Comparison of ENCODE assay signal across 29 mouse cellular contexts in the genomic region with DNA sequence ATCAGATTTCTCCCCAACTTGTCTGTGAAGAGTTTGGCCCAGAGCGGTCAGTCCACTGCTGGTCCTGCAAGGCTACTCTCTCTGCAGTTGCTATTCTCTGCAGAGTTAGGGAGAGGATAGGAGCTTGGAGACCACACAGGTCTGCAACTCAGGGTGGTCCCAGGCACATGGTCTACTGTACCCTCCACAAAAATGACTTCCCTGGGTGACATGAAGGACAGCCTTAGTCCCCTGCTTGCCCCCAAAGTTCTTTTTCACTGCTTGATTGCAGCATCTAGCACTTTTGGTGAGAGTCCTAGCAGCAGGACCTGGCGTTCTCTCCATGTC.
DNase-seq lines count a peak whose midpoint lies in the region; ATAC-seq and TF ChIP-seq lines count a peak whose summit lies in the region.
"Had no signal": no experiment of that assay in that cellular context is flagged by ENCODE, and none has a peak within 500 bp of the region (broad histone marks: within the 10 kb centered on the region; RNA-seq: fewer than 3 reads in every experiment).

No protein-coding gene starts in this region.

- H3K27ac ChIP-seq in heart, embryonic 13.5 days (replicated peaks), result peak overlapping the region; percentile 30; the same call in 1 of the 2 replicates
- no peak overlapping the region for H3K27ac ChIP-seq in heart, adult 2 months
- H3K27ac ChIP-seq in lung, embryonic 16.5 days (ENCODE audit: low read length), result peak overlapping the region; percentile 88
- peak overlapping the region; percentile 81 for H3K27ac ChIP-seq in embryonic facial prominence, embryonic 12.5 days
- peak overlapping the region; percentile 67 for H3K27ac ChIP-seq in limb, embryonic 13.5 days
- H3K27ac ChIP-seq in cerebellum, adult 2 months (ENCODE audit: insufficient read depth, low read length), result no peak overlapping the region
- H3K27ac ChIP-seq: forebrain, embryonic 15.5 days; heart, embryonic 15.5 days; hindbrain, embryonic 15.5 days; liver, embryonic 12.5 days; neural tube, embryonic 12.5 days had no signal

- no peak overlapping the region for H3K4me2 ChIP-seq in heart, embryonic 13.5 days
- no peak overlapping the region for H3K4me2 ChIP-seq in lung, embryonic 16.5 days (ENCODE audit: low read depth, low read length)
- no peak overlapping the region for H3K4me2 ChIP-seq in embryonic facial prominence, embryonic 12.5 days (replicated peaks)
- H3K4me2 ChIP-seq in limb, embryonic 13.5 days (replicated peaks), result peak overlapping the region; percentile 43; the same call in 1 of the 2 replicates
- H3K4me2 ChIP-seq: forebrain, embryonic 15.5 days; heart, embryonic 15.5 days; hindbrain, embryonic 15.5 days; liver, embryonic 12.5 days; neural tube, embryonic 12.5 days had no signal

- no peak overlapping the region for H3K4me3 ChIP-seq in heart, embryonic 13.5 days
- H3K4me3 ChIP-seq in heart, adult 2 months, result no peak overlapping the region
- no peak overlapping the region for H3K4me3 ChIP-seq in lung, embryonic 16.5 days (ENCODE audit: low read length)
- no peak overlapping the region for H3K4me3 ChIP-seq in embryonic facial prominence, embryonic 12.5 days
- no peak overlapping the region for H3K4me3 ChIP-seq in limb, embryonic 13.5 days
- no peak overlapping the region for H3K4me3 ChIP-seq in cerebellum, adult 2 months (replicated peaks; ENCODE audit: insufficient read depth, low read depth, low read length)
- H3K4me3 ChIP-seq: forebrain, embryonic 15.5 days; heart, embryonic 15.5 days; hindbrain, embryonic 15.5 days; liver, embryonic 12.5 days; neural tube, embryonic 12.5 days had no signal

- WGBS in heart, embryonic 13.5 days, result 52% methylated on average over 2 of the region's 2 CpGs
- WGBS in heart, adult 2 months, result 76% methylated on average over 2 of the region's 2 CpGs
- WGBS in lung, embryonic 16.5 days, result 36% methylated on average over 2 of the region's 2 CpGs
- whole genome bisulfite sequencing in embryonic facial prominence, embryonic 12.5 days, result 36% methylated on average over 2 of the region's 2 CpGs
- WGBS in limb, embryonic 13.5 days, result 47% methylated on average over 2 of the region's 2 CpGs
- 92% methylated on average over 2 of the region's 2 CpGs for WGBS in cerebellum, adult 2 months

- H3K79me2 ChIP-seq in heart, adult 2 months (replicated peaks; ENCODE audit: control insufficient read depth, insufficient read depth, low read length), result no peaks in the 10 kb centered on the region

- H3K27me3 ChIP-seq in heart, embryonic 13.5 days (replicated peaks), result no peaks in the 10 kb centered on the region
- H3K27me3 ChIP-seq in heart, adult 2 months (ENCODE audit: control insufficient read depth, insufficient read depth, low read length), result no peaks in the 10 kb centered on the region
- H3K27me3 ChIP-seq in lung, embryonic 16.5 days (ENCODE audit: control insufficient read depth, insufficient read depth, low read depth, low read length), result no peaks in the 10 kb centered on the region
- H3K27me3 ChIP-seq in embryonic facial prominence, embryonic 12.5 days, result no peaks in the 10 kb centered on the region
- no peaks in the 10 kb centered on the region for H3K27me3 ChIP-seq in limb, embryonic 13.5 days
- H3K27me3 ChIP-seq in cerebellum, adult 2 months (ENCODE audit: control insufficient read depth, insufficient read depth, low read length), result no peaks in the 10 kb centered on the region
- H3K27me3 ChIP-seq: forebrain, embryonic 15.5 days; heart, embryonic 15.5 days; hindbrain, embryonic 15.5 days; liver, embryonic 12.5 days; neural tube, embryonic 12.5 days had no signal

- TF ChIP-seq CTCF in heart, adult 2 months (IDR thresholded peaks at IDR 0.05), result no peak
- TF ChIP-seq CTCF in cerebellum, adult 2 months (IDR thresholded peaks at IDR 0.05; ENCODE audit: borderline replicate concordance, insufficient read depth, low read depth, low read length), result no peak

- intact Hi-C loops in heart, adult 2 months (cut with DNase I), result no loop called here

- H3K4me1 ChIP-seq in heart, embryonic 13.5 days, result peaks cover 8% of the 10 kb centered on the region; the same call in 1 of the 2 replicates
- no peaks in the 10 kb centered on the region for H3K4me1 ChIP-seq in heart, adult 2 months (ENCODE audit: control insufficient read depth, insufficient read depth, low read length)
- peaks cover 11% of the 10 kb centered on the region for H3K4me1 ChIP-seq in lung, embryonic 16.5 days (replicated peaks; ENCODE audit: control insufficient read depth, insufficient read depth, low read length)
- peaks cover 26% of the 10 kb centered on the region for H3K4me1 ChIP-seq in embryonic facial prominence, embryonic 12.5 days
- H3K4me1 ChIP-seq in limb, embryonic 13.5 days, result peaks cover 41% of the 10 kb centered on the region
- peaks cover 11% of the 10 kb centered on the region; the same call in 1 of the 2 replicates for H3K4me1 ChIP-seq in cerebellum, adult 2 months (ENCODE audit: control insufficient read depth, insufficient read depth, low read length)
- H3K4me1 ChIP-seq: forebrain, embryonic 15.5 days; heart, embryonic 15.5 days; hindbrain, embryonic 15.5 days; liver, embryonic 12.5 days had no signal

- no peak for TF ChIP-seq POLR2A in heart, adult 2 months (IDR thresholded peaks at IDR 0.05; ENCODE audit: insufficient read depth, low read depth, low read length)
- no peak for TF ChIP-seq POLR2A in cerebellum, adult 2 months (IDR thresholded peaks at IDR 0.05; ENCODE audit: borderline replicate concordance, insufficient read depth, low read length)

- H3K9ac ChIP-seq in heart, embryonic 13.5 days, result no peak overlapping the region
- H3K9ac ChIP-seq in heart, adult 2 months (ENCODE audit: low read depth, low read length), result no peak overlapping the region
- no peak overlapping the region for H3K9ac ChIP-seq in lung, embryonic 16.5 days (ENCODE audit: low read length)
- H3K9ac ChIP-seq in embryonic facial prominence, embryonic 12.5 days, result no peak overlapping the region
- no peak overlapping the region for H3K9ac ChIP-seq in limb, embryonic 13.5 days
- H3K9ac ChIP-seq: forebrain, embryonic 15.5 days; heart, embryonic 15.5 days; hindbrain, embryonic 15.5 days; liver, embryonic 12.5 days; neural tube, embryonic 12.5 days had no signal

- ATAC-seq in heart, embryonic 13.5 days (ENCODE audit: extremely low read depth, insufficient number of reproducible peaks, low FRiP score, low TSS enrichment), result no peak
- ATAC-seq in lung, embryonic 16.5 days (ENCODE audit: low read depth), result no peak
- 0 out of 2 replicates have a peak, but pooled peaks have one; percentile 17 for ATAC-seq in embryonic facial prominence, embryonic 12.5 days (ENCODE audit: insufficient number of reproducible peaks, insufficient read depth, low FRiP score, low TSS enrichment)
- no peak; the same call in 1 of the 2 replicates for ATAC-seq in limb, embryonic 13.5 days (ENCODE audit: low FRiP score, low read depth)
- ATAC-seq: CD4-positive, CD25-positive, alpha-beta regulatory T cell, adult 4 months; forebrain, embryonic 15.5 days; liver, embryonic 12.5 days had no signal

- H3K9me3 ChIP-seq in heart, embryonic 13.5 days, result no peaks in the 10 kb centered on the region
- no peaks in the 10 kb centered on the region for H3K9me3 ChIP-seq in lung, embryonic 16.5 days (ENCODE audit: control insufficient read depth, low read length)
- H3K9me3 ChIP-seq in embryonic facial prominence, embryonic 12.5 days, result no peaks in the 10 kb centered on the region
- H3K9me3 ChIP-seq in limb, embryonic 13.5 days, result no peaks in the 10 kb centered on the region
- H3K9me3 ChIP-seq: forebrain, embryonic 15.5 days; heart, embryonic 15.5 days; hindbrain, embryonic 15.5 days; liver, embryonic 12.5 days; neural tube, embryonic 12.5 days had no signal

- DNase-seq in heart, adult 2 months, result no peak
- DNase-seq in lung, postnatal 4 days, result no peak
- DNase-seq in cerebellum, adult 2 months, result no peak
- DNase-seq in adrenal gland, postnatal 10 days, result no peak
- DNase-seq: adrenal gland, postnatal 36 days; cerebellum, adult 11 months; cerebellum, postnatal 10 days; gastrocnemius, postnatal 10 days; heart, adult 11 months; heart, postnatal 36 days; kidney, adult 2 months; kidney, postnatal 25 days; lung, adult 2 months; midbrain, embryonic 14.5 days; retina, postnatal 1 day; right cerebral cortex, postnatal 25 days; spleen, adult 18-20 months; thymus, adult 18-20 months; thymus, postnatal 4 days had no signal

- H3K36me3 ChIP-seq in heart, embryonic 13.5 days, result no peaks in the 10 kb centered on the region
- H3K36me3 ChIP-seq in heart, adult 2 months (ENCODE audit: control insufficient read depth, insufficient read depth, low read length), result no peaks in the 10 kb centered on the region
- no peaks in the 10 kb centered on the region for H3K36me3 ChIP-seq in lung, embryonic 16.5 days (ENCODE audit: control insufficient read depth, insufficient read depth, low read length)
- no peaks in the 10 kb centered on the region for H3K36me3 ChIP-seq in embryonic facial prominence, embryonic 12.5 days
- H3K36me3 ChIP-seq in limb, embryonic 13.5 days, result no peaks in the 10 kb centered on the region
- H3K36me3 ChIP-seq: forebrain, embryonic 15.5 days; heart, embryonic 15.5 days; hindbrain, embryonic 15.5 days; liver, embryonic 12.5 days; neural tube, embryonic 12.5 days had no signal

- no peak for TF ChIP-seq EP300 in heart, adult 2 months (IDR thresholded peaks at IDR 0.05; ENCODE audit: insufficient read depth, low read depth, low read length)

Comparison
In these comparisons a context has a peak if more than half of its experiments do, and no peak if none do; other contexts are left out.
1. H3K27ac ChIP-seq: peak in heart, embryonic 13.5 days (single experiment), lung, embryonic 16.5 days (single experiment), embryonic facial prominence, embryonic 12.5 days (single experiment) and limb, embryonic 13.5 days (single experiment); none in heart, adult 2 months (single experiment) and cerebellum, adult 2 months (single experiment).